Mouse (Mus musculus) adrenal gland, postnatal 25 days (tissue): ENCODE results near the gene Srsf10. TPM values are rescaled to one million over a fixed set of nuclear protein-coding genes. Genes with fewer than 3 reads are reported as not detected.

Source experiments
- DNase-seq: peaks from one replicate; pipeline ENCODE4 v3.0.0; 2021; ENCODE audit warnings: mixed read lengths
- total RNA-seq: library from RNA; stranded (reverse); gene quantifications from 2 replicates; pipeline ENCODE4 v1.2.3, GENCODE M21; 2021

Gene Srsf10
- total RNA-seq, 1 experiment from 2014 or later = 125 TPM

- no peak for DNase-seq
Observed at GRCm38 (mm10) chr4:135919280-135919639, 63.7 kb downstream of the Srsf10 start.

Other genes starting within 250 kb of the Srsf10 start
- gene Ifnlr1, start 169.5 kb upstream of the Srsf10 start, total RNA-seq = 0.18 and 0.19 TPM in 2 replicates
- gene Il22ra1, start 127.6 kb upstream of the Srsf10 start, total RNA-seq = 1.3 and 1.6 TPM in 2 replicates
- gene Myom3, start 96.0 kb upstream of the Srsf10 start, total RNA-seq = 0.48 and 0.64 TPM in 2 replicates
- 118 and 134 TPM in 2 replicates for gene Pnrc2, start 18.1 kb downstream of the Srsf10 start, total RNA-seq
- gene Cnr2, start 39.6 kb downstream of the Srsf10 start, total RNA-seq = 1.7 and 2.2 TPM in 2 replicates
- 87.8 and 93.9 TPM in 2 replicates for gene Fuca1, start 65.0 kb downstream of the Srsf10 start, total RNA-seq
- 52.6 and 57.3 TPM in 2 replicates for gene Hmgcl, start 90.7 kb downstream of the Srsf10 start, total RNA-seq
- gene Gale, start 108.0 kb downstream of the Srsf10 start, total RNA-seq = 13.0 and 15.7 TPM in 2 replicates
- gene Lypla2, start 116.9 kb downstream of the Srsf10 start, total RNA-seq = 66.4 and 74.3 TPM in 2 replicates
- gene Pithd1, start 131.5 kb downstream of the Srsf10 start, total RNA-seq = 30.8 and 33.2 TPM in 2 replicates
- 40.8 and 42.3 TPM in 2 replicates for gene Eloa, start 166.0 kb downstream of the Srsf10 start, total RNA-seq
- 605 and 780 TPM in 2 replicates for gene Rpl11, start 197.7 kb downstream of the Srsf10 start, total RNA-seq